Mouse (Mus musculus): ENCODE data around the gene Ndufb11. TPM values are rescaled to one million over a fixed set of nuclear protein-coding genes. Genes with fewer than 3 reads are reported as not detected.

The Ndufb11 gene
- polyA plus RNA-seq (2012; rRNA removed) (133 and 173 TPM in 2 replicates), polyA plus RNA-seq (2014; fragmentation: Nextera tagmentation; extraction: Ambion mirVana) (249 and 262 TPM in 2 replicates)

DNA sequence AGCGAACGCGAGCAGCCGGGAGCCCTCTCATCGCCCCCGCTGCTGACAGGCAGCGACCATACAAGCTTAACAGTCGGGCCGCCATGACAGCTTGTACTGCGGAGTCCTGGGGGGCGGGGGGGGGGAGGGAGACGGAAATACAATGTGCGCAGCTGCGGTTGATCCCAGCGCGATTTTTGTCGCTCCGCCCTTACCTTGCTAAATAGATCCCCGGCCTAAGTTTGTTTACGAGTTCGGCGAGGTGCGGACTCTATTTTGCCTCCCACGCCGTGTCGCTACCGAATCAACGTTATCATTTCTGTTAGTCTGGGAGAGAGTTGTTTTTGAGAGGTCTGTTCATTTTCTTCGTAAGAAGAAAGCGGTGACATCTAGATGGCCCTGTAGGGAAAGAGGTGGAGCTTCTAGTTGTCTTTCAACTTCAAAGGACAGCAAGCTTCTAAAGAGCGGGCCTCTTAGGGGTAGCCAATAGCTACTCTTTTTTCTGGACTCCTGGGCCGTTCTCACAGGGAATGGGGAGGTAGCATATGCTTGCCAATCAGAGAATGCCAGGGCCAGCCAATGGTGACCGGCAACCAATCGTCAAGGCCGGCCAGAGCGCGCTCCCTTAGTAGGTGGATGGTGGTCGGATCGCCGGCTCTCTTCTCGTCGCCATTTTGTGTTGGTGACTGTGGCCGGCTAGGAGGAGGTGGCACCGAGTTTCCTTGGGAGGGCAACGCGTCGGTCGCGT, at the start of gene Ndufb11, which contains the start of gene Rbm10:
TSS of gene Ndufb11 (minus strand) at position 444 of the 727 bp plus-strand sequence.
TSS of gene Rbm10 (plus strand) at position 328 of the 727 bp plus-strand sequence.
- ATAC-seq (ENCODE audit: low FRiP score, low read depth) (peak; percentile 94), DNase-seq (ENCODE audit: low spot score) (peak; percentile 83)
- H3K4me2 ChIP-seq (replicated peaks; ENCODE audit: low read depth, low read length, severe bottlenecking): peak within 1 kb of the TSS; percentile 55
- peaks cover 13% of the 10 kb centered on the region for H3K36me3 ChIP-seq (ENCODE audit: control insufficient read depth, insufficient read depth, low read length)
- 0 out of 2 replicates have a peak, but pooled peaks have one; percentile 17 for TF ChIP-seq POLR2A (IDR thresholded peaks at IDR 0.05; ENCODE audit: borderline replicate concordance, extremely low read depth, insufficient read depth, insufficient read length)
- H3K9me3 ChIP-seq (ENCODE audit: control insufficient read depth, low read length): no peaks in the 10 kb centered on the region
- H3K27ac ChIP-seq (replicated peaks; ENCODE audit: low read depth, low read length): peak within 1 kb of the TSS; percentile 85
- no peaks in the 10 kb centered on the region for H3K27me3 ChIP-seq (ENCODE audit: control insufficient read depth, insufficient read depth, low read length)
- peak within 1 kb of the TSS; percentile 56 for H3K4me3 ChIP-seq (replicated peaks; ENCODE audit: low read length)
- no peaks in the 10 kb centered on the region for H3K4me1 ChIP-seq (ENCODE audit: control insufficient read depth, insufficient read depth, low read length)
- WGBS: 23% methylated on average over 45 of the region's 49 CpGs
- H3K9ac ChIP-seq (ENCODE audit: low read depth, low read length, severe bottlenecking): peak within 1 kb of the TSS; percentile 61

DNA sequence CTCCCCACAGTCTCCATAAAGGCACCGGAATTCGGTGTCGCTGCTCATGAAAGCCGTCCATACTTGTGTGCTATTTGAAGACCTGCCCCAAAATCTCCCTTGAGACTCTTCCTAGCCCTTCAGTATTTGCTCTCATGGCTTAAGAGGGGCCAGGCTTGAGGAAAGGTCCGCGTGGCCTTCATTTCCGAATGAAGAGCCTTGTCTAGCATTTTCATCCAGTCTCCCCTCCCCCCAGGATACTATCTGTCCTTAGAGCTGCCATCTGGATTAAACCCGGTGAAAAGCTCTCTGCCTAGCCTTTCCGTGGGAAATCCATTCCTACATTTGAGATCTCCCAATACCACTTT, 46.0 kb upstream of the Ndufb11 start:
- H3K36me3 ChIP-seq (ENCODE audit: control insufficient read depth, insufficient read depth, low read length): peaks cover 12% of the 10 kb centered on the region
- peaks cover 2% of the 10 kb centered on the region for H3K4me1 ChIP-seq (ENCODE audit: control insufficient read depth, insufficient read depth, low read length)
- no peaks in the 10 kb centered on the region for H3K27me3 ChIP-seq (ENCODE audit: control insufficient read depth, insufficient read depth, low read length)
- 15% methylated on average over 9 of the region's 9 CpGs for WGBS
- H3K27ac ChIP-seq (replicated peaks; ENCODE audit: low read depth, low read length): no peak overlapping the region
- H3K4me3 ChIP-seq (replicated peaks; ENCODE audit: low read length): peak overlapping the region; percentile 55
- H3K4me2 ChIP-seq (replicated peaks; ENCODE audit: low read depth, low read length, severe bottlenecking): peak overlapping the region; percentile 44
- DNase-seq (ENCODE audit: low spot score): no peak
- ATAC-seq (ENCODE audit: low FRiP score, low read depth): no peak
- no peak for TF ChIP-seq POLR2A (IDR thresholded peaks at IDR 0.05; ENCODE audit: borderline replicate concordance, extremely low read depth, insufficient read depth, insufficient read length)
- peak overlapping the region; percentile 65 for H3K9ac ChIP-seq (ENCODE audit: low read depth, low read length, severe bottlenecking)
- H3K9me3 ChIP-seq (ENCODE audit: control insufficient read depth, low read length): no peaks in the 10 kb centered on the region

DNA sequence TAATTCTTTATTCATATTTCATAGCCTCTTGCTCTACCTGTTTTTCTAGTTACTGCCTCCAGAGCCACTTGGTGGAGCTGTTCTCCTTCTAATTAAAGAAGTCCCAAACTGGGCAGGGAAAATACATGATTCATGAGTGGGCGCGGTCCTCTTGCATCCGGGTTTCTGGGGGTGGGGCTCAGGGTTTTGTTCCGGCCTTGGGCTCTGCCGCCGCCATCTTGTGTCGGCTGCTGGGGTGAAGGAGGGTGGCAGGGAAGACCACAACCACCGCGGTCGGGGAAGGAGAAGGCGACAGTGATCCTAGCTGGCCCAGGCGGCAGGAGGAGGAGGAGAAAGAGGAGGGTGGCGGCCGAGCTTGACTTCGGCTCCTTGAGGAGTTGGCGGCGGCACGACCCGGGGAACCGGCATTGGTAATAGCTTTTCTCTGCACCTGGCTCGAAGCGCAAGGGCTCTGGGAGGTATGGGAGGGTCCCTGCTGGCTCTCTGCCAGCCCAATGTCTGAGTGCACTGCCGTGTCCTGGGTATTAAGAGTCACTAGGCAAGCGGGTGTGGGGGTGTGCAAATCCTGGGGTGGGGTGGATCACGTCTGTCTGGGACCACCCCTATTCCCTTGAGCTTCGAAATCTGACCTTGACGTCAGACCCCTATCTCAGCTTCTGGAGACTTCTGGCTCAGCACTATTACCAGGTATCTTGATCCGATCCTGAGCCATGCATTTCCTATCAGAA, 45.5 kb upstream of the Ndufb11 start:
- Histone ChIP-seq H3K27me3 (ENCODE audit: control insufficient read depth, insufficient read depth, low read length) (no peaks in the 10 kb centered on the region), H3K4me2 (replicated peaks; ENCODE audit: low read depth, low read length, severe bottlenecking) (peak overlapping the region; percentile 44), H3K4me3 (replicated peaks; ENCODE audit: low read length) (peak overlapping the region; percentile 55), H3K9me3 (ENCODE audit: control insufficient read depth, low read length) (no peaks in the 10 kb centered on the region), H3K27ac (replicated peaks; ENCODE audit: low read depth, low read length) (peak overlapping the region; percentile 71; the same call in 1 of the 2 replicates), H3K36me3 (ENCODE audit: control insufficient read depth, insufficient read depth, low read length) (peaks cover 6% of the 10 kb centered on the region), H3K4me1 (ENCODE audit: control insufficient read depth, insufficient read depth, low read length) (peaks cover 2% of the 10 kb centered on the region), H3K9ac (ENCODE audit: low read depth, low read length, severe bottlenecking) (peak overlapping the region; percentile 65)
- TF ChIP-seq POLR2A (IDR thresholded peaks at IDR 0.05; ENCODE audit: borderline replicate concordance, extremely low read depth, insufficient read depth, insufficient read length): peak; percentile 50; the same call in 1 of the 2 replicates
- peak; percentile 91 for DNase-seq (ENCODE audit: low spot score)
- ATAC-seq (ENCODE audit: low FRiP score, low read depth): peak; percentile 88
- 10% methylated on average over 24 of the region's 28 CpGs for WGBS

DNA sequence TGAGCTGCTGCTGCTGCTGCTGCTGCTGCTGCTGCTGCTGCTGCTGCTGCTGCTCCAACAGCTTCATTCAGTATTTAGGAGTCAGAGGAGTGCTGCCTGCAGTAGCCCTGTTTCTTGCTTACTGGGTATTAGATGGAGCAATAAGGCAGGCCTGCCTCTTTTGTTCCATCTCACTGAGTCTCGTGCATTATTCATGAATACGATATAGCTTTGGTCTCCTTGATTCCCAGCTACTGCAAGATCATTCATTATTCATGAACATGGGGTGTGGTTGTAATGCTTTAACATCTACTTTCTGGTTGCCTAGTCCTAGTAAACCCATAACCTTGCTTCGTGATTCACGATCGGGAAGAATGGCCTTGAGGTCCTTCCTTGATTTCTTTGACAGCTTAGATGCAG, 44.9 kb upstream of the Ndufb11 start:
- 41% methylated on average over 5 of the region's 5 CpGs for WGBS
- H3K27me3 ChIP-seq (ENCODE audit: control insufficient read depth, insufficient read depth, low read length): no peaks in the 10 kb centered on the region
- TF ChIP-seq POLR2A (IDR thresholded peaks at IDR 0.05; ENCODE audit: borderline replicate concordance, extremely low read depth, insufficient read depth, insufficient read length): no peak
- no peak for DNase-seq (ENCODE audit: low spot score)
- H3K4me2 ChIP-seq (replicated peaks; ENCODE audit: low read depth, low read length, severe bottlenecking): no peak overlapping the region
- H3K9me3 ChIP-seq (ENCODE audit: control insufficient read depth, low read length): no peaks in the 10 kb centered on the region
- no peak for ATAC-seq (ENCODE audit: low FRiP score, low read depth)
- H3K27ac ChIP-seq (replicated peaks; ENCODE audit: low read depth, low read length): no peak overlapping the region
- no peak overlapping the region for H3K4me3 ChIP-seq (replicated peaks; ENCODE audit: low read length)
- H3K9ac ChIP-seq (ENCODE audit: low read depth, low read length, severe bottlenecking): no peak overlapping the region
- H3K4me1 ChIP-seq (ENCODE audit: control insufficient read depth, insufficient read depth, low read length): peaks cover 2% of the 10 kb centered on the region
- H3K36me3 ChIP-seq (ENCODE audit: control insufficient read depth, insufficient read depth, low read length): peaks cover 4% of the 10 kb centered on the region; the same call in 1 of the 2 replicates

DNA sequence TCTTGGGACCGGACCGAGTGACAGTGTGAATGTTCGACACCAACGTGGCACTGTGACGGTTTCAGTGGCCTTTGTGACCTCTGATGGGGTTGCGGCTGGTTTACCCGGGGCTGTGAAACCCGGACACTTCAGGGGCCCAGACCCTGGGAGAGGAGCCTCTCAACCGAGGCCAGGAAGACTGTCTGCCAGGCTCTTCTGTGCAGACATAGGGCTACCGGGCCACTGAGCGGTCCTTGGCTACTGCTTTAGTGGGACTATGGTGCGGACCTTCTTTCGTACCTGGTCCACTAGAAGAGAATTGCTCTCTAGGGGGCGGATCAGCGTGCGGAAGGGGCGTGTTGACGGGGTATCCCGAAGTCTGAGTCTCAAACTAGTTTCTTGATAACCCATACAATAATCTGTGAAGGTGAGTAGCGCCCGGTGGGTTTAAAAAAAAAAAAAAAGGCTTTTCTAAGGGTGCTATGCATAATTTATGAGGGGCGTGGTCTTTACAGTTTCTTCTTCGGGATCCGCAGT, 41.5 kb upstream of the Ndufb11 start:
- Histone ChIP-seq H3K4me3 (replicated peaks; ENCODE audit: low read length) (peak overlapping the region; percentile 48), H3K27ac (replicated peaks; ENCODE audit: low read depth, low read length) (0 out of 2 replicates have a peak overlapping the region, but pooled peaks have one; percentile 38), H3K9ac (ENCODE audit: low read depth, low read length, severe bottlenecking) (peak overlapping the region; percentile 60), H3K27me3 (ENCODE audit: control insufficient read depth, insufficient read depth, low read length) (no peaks in the 10 kb centered on the region), H3K9me3 (ENCODE audit: control insufficient read depth, low read length) (no peaks in the 10 kb centered on the region), H3K4me2 (replicated peaks; ENCODE audit: low read depth, low read length, severe bottlenecking) (peak overlapping the region; percentile 64), H3K36me3 (ENCODE audit: control insufficient read depth, insufficient read depth, low read length) (no peaks in the 10 kb centered on the region), H3K4me1 (ENCODE audit: control insufficient read depth, insufficient read depth, low read length) (no peaks in the 10 kb centered on the region)
- WGBS: 20% methylated on average over 24 of the region's 24 CpGs
- no peak for ATAC-seq (ENCODE audit: low FRiP score, low read depth)
- no peak for TF ChIP-seq POLR2A (IDR thresholded peaks at IDR 0.05; ENCODE audit: borderline replicate concordance, extremely low read depth, insufficient read depth, insufficient read length)
- DNase-seq (ENCODE audit: low spot score): no peak

All from limb, embryonic 14.5 days (tissue).